Mouse (Mus musculus) adipocyte (in vitro differentiated cells): ENCODE results near the gene Tsc22d1.

Source experiments
- DNase-seq: peaks from one replicate; pipeline ENCODE4 v3.0.0-alpha.2; 2016; ENCODE audit warnings: low spot score

Tsc22d1 gene

DNA sequence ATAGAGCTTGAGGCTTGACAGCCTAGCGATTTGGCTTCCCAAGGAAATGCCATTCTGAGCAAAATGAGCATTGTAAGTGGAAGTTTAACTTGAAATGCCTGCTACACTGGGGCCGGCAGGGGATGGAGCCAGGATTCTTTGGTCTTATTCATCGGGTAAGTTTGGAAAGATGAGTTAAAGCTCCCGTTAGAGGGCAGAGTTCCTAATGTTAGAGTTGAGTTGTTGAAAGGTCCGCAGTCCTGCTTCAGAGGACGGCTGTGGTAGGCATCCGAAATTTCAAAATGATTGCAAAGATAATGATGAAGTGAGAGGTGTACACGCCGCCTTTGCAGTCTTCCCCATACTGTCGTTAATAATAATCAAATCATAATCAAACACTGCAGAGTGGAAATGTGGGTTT lies 27.4 kb downstream of the Tsc22d1 start:
- no peak for DNase-seq

DNA sequence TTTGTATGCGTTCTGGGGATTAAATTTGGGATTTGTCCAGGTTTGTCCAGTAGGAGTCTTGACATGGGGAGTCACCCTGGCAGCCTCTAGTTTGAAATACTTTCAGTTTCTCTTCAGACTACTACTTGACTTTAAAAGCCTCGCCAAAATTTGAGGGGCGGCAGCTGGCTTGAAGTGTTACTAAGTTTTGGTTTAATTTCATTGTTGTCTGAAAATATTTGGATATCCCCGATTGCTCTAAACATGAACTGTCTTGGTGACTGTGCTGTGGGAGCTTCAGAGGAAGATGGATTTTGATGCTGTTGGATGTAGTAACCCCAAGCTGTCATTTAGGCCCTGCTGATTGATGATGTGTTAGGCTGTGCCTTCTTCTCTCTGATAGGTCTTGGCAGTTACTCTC lies 34.2 kb downstream of the Tsc22d1 start:
- peak; percentile 47 for DNase-seq

GRCm38 (mm10) chr14:76451011-76451410 lies 36.2 kb downstream of the Tsc22d1 start:
- no peak for DNase-seq

- DNase-seq = no peak
Measured at GRCm38 (mm10) chr14:76452751-76453360, 38.1 kb downstream of the Tsc22d1 start.

GRCm38 (mm10) chr14:76454673-76455072 lies 39.9 kb downstream of the Tsc22d1 start:
- DNase-seq = no peak

DNA sequence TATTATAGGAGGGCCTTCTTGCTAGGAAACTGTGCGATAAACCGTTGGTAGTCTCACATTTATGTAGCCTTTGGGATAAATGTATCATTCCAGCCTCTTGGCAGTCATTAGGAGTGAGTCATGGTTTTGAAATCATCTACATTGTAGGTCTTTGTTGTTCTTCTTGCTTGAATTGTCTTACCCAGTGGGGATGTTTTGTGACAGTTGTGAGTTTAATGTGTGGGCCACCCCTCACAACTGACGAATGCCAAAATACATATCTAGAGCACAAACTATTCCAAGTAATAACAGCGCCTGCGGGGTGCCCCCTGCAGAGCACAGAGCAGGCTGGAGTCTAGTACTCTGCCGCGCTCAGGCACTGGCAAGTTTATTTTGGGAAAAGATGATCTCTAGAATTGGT lies 40.4 kb downstream of the Tsc22d1 start:
- DNase-seq = peak; percentile 14

- DNase-seq = no peak
Measured at GRCm38 (mm10) chr14:76457696-76458095, 42.9 kb downstream of the Tsc22d1 start.

- no peak for DNase-seq
Measured at GRCm38 (mm10) chr14:76460181-76460580, 45.4 kb downstream of the Tsc22d1 start.

- no peak for DNase-seq
Measured at GRCm38 (mm10) chr14:76461182-76461775, 46.5 kb downstream of the Tsc22d1 start.

DNA sequence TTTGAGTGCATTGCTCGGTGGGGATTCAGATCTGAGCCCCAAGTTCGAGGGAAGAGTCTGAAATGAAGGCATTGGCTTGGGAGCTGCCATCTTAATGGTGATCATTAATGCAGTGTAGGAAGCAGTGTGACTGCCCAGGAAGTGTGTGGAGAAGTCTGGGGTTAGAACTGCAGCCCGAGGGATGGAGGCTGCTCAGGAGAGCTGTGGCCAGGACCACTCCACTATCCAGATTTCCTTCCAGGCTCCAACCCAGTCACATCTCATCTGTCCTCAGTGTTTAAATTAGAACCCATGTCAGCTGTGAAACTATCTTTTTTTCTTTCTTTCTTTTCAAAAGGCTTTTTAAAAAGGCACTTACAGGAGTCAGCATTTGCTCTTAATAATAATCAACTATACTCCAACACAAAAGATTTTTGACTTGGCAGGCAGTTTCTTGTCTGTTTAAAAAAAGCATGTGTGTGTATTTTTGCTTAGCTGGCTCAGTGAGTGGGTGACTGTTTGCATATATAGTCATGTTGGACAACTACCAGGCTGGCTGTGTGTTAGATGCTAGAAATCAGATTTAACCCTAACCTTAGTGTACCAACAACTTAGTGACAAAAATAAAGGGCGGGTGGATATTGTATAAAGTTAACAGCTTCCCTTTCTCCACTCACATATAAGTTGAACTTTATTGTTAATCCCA lies 48.8 kb downstream of the Tsc22d1 start:
- peak; percentile 35 for DNase-seq

DNA sequence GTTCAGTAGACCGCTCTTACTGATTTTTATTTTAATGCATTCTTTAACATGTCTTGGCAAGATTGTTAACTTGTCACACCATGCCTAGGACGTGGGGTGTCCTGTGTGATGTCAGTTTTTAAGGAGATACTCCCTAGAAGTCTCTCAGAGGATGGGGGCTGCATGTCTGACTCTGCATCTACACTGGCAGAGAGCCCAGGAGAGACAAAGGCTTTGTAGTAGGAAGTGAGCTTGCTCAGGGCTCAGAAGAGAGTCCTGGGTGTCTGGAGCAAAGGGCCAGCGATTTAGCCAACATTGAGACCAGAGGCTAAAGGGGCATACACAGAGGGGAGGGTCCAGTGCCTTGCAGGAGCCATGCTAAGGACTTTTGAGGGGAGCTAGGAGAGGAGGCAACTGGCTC lies 50.2 kb downstream of the Tsc22d1 start:
- DNase-seq = no peak

DNA sequence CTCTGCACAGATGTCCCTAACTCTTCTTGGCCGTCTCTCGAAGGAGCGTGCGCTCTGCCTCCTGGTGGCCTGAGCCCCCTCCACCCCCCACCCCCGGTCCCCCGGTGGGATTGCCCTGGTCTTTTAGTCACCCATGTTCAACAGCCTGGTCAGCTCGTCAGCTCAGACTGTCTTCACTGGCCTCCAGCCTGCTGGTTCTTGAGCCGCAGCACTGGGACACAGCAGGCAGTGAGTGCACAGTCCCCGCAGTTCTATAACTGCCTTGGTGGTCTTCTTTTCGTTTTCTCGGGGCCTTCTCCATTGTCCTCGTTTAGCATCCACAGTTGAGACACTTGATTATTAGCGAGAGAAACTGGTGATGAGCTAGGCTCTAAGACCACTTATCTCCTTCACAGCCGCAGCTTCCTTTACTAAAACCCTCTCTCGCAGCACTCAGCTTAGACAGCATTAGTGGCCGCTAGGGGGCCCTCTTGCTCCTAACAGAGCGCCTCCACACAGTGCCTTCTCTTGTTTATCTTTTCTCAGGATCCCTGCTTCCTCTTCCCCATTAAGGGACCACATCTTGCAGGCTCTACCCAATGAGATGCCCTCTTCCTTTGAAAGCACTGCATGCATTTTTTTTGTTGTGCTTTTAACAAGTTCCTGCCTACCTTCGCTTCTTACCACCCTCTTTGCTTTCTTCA lies 52.0 kb downstream of the Tsc22d1 start:
- no peak for DNase-seq

DNA sequence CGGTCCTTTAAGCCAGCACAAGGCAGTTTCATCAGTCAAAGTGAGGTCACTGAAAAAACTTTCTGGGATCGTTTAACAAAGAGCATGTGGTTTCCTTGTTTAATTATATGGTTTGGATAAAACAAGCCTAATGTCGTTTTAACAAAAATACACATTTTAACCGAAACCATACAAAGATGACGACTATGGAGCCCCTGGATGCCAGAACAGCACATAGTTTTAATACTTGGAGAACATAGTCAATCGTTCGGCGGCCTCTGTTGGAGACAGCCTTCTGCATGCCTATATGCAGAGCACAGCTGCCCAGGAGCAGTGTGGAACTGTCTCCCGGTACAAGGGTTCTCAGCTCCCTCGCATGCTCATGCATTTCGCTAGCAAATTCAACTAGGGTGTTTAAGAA lies 53.2 kb downstream of the Tsc22d1 start:
- DNase-seq = no peak

GRCm38 (mm10) chr14:76471301-76471700 lies 56.5 kb downstream of the Tsc22d1 start:
- DNase-seq = no peak

GRCm38 (mm10) chr14:76472487-76472886 lies 57.7 kb downstream of the Tsc22d1 start:
- DNase-seq = no peak

- DNase-seq = peak; percentile 72
Measured at GRCm38 (mm10) chr14:76473404-76473803, 58.6 kb downstream of the Tsc22d1 start.

GRCm38 (mm10) chr14:76474165-76474564 lies 59.4 kb downstream of the Tsc22d1 start:
- peak; percentile 36 for DNase-seq

GRCm38 (mm10) chr14:76476770-76477169 lies 62.0 kb downstream of the Tsc22d1 start:
- DNase-seq = no peak

DNA sequence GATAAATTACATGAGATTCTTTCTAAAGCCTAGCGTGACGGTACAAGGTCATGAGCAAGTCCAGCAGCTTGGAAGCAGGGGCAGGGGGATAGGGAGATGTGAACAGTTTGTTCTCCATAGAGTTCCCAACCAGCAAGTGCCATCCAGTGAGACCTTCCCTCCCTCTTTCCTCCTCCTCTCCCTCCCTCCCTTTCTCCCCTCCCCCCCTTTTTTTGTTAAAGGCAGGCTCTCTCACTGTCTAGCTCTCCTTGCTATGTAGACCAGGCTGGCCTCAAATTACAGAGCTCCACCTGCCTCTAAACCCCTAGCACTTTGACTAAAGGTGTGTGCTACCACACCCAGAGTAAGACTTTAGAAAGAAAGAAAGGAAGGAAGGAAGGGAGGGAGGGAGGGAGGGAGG lies 63.3 kb downstream of the Tsc22d1 start:
- DNase-seq = no peak

- peak; percentile 34 for DNase-seq
Measured at GRCm38 (mm10) chr14:76478616-76479015, 63.9 kb downstream of the Tsc22d1 start.

GRCm38 (mm10) chr14:76479867-76480266 lies 65.1 kb downstream of the Tsc22d1 start:
- peak; percentile 68 for DNase-seq

- peak; percentile 10 for DNase-seq
Measured at GRCm38 (mm10) chr14:76480507-76480906, 65.7 kb downstream of the Tsc22d1 start.

- DNase-seq = no peak
Measured at GRCm38 (mm10) chr14:76483701-76484100, 68.9 kb downstream of the Tsc22d1 start.
